Mouse (Mus musculus) layer of hippocampus, postnatal 36 days (tissue): ENCODE results near the gene Mllt10. TPM values are rescaled to one million over a fixed set of nuclear protein-coding genes. Genes with fewer than 3 reads are reported as not detected.

ENCODE experiments used
- DNase-seq, 2 experiments: peaks; one replicate each; pipeline ENCODE4 v3.0.0; 2022
- total RNA-seq, 2 experiments: library from RNA; stranded (reverse); gene quantifications; 2 replicates each; pipeline ENCODE4 v1.2.3; 2021

Mllt10 gene
- total RNA-seq, 2 experiments from 2014 or later: 53.7 to 57.7 TPM

DNA sequence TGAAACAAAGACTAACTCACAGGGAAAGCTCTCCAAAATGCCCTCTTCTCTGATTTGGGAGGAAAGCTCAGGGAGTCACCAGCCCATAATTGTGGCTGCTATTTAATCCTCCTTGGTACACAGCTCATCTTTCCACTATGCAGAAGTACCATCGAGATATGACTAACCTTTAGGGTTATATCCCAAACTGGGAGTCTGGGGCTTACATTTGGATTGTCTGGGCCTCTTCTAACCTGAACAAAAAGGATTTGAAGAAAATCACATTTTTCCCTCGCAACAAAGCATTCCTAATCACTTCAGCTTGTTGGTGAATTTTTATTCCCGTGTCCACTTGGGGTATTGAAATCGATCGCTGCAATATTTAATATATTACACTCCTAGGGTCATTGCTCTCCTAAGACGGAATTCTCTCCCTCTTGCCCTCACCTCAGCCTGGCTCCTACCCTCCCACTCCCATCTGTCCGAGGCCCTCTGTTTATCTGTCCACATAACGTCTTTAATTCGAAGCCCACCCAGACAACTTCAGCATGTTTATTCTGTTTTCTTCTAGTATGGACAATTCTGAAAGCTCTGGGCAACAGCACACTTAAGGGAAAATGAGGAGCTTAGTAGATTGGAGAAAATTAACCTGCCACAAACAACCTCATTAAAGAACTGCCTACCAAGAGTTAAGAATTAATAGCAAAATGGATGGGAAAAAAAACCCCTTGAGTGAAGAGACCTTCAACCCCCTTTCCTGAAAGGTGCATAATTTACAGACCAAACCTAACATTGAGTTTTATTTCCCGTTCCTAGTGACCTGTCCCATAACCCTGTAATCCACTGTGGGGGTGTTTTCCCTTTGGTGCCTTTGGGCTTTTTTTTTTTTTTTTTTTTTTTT lies 20.4 kb upstream of the Mllt10 start:
- no peak for DNase-seq

DNA sequence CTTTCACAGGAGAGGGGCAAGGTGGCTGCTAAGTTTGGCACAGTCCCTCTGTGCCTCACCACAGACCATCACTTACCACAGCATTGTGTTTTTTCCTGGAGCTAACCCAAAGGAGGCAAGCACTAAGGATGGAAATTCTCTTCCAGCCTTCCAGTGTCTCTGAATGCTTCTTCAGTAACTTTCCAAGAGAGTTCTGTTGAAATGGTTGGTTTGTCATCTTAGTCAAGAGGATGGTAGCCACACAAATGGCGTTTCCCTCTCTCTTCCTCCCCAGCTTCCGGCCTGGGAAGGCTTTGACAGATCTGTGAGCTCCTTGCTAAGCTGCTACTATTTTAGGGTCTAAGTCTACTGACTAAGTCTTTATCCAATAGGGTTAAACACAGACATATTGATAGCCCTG lies 17.5 kb upstream of the Mllt10 start, which contains the start of gene A930004D18Rik:
TSS of gene A930004D18Rik (minus strand) at position 247 of the 400 bp plus-strand sequence.
- no peak for DNase-seq

DNA sequence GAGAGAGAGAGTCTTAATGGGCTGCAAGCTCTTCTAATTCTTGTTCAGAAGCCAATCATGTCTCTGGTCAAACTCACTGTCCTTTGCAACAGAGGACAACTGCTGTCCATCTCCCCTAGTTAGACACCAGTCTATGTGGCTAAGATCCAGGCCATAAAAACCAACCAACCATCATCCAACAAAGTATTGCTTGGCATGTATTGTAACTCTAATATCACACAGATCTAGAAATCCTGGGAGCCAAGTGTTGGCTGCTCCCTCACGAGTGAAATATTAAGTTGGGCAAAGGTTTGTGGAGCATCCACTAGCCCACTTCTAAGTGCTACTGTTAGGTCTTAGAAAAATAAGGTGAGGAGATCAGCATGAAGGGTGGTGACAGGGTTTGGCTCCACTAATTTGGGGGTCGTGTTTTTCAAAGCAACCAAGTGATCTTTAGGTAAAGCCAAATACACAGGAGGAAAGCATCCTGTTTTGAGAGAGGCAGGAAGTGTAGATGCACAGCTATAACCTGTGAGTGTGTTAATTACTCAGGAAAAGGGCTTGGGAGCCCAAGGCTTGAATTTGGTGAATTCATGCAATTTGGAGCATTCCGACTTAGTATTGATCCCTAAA lies 16.8 kb upstream of the Mllt10 start:
- DNase-seq: no peak

DNA sequence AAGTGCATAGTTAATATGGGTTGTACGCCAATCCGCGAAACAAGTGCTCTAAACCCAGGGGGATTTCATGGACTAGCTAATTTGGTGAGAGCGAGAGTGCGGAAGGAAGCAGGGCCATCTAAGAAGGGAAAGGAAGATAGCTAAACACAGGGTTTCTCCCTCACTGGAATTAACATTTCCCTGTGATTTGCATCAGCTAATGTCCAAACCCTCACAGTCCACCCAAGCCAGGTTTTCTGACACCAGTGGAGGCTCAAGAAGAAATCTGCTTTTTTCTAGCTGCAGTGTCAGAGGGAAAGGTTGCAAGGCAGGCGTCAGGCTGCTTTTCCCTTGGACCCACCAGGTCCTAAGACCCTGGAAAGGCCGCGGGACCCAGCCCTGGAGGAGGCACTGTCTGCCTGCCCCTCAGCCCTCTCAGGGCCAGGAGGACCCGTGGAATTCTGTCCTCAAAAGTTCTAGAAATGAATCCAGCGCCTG lies 16.1 kb upstream of the Mllt10 start:
- no peak for DNase-seq

DNA sequence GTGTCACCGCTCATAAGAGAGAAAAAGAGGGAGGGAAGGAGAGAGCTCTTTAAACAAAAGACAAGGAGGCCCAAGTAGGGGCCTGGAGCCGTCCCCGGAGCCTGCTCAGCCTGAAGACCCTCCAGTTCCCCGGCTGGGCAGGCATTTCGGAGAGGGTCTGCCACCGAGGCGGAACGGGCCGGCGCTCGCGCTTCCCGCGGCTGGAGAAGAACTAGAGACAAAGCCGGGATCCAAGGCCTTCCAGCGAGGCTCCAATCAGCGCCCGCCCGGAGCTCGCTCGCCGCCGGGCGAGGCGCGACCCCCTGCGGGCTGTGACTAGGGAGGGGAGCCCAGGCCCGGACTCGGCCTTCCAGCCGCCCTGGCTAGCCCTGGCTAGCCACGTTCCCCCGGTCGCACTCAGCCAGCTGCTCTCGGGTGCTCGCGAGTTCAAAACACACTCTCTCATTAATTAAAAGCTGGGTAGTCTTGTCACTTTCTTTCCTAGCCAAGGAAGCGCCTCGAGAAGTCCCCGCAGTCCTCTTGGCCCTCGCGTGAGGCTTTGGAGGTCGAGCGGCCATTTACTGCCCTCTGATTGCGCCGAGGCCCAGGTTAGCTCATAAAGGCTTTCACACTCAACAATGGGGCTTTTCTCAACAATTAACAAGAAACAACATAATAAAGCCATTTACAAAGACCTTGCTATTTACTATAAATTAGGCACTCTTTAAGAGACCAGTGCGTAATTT lies 15.3 kb upstream of the Mllt10 start:
- no peak for DNase-seq

DNA sequence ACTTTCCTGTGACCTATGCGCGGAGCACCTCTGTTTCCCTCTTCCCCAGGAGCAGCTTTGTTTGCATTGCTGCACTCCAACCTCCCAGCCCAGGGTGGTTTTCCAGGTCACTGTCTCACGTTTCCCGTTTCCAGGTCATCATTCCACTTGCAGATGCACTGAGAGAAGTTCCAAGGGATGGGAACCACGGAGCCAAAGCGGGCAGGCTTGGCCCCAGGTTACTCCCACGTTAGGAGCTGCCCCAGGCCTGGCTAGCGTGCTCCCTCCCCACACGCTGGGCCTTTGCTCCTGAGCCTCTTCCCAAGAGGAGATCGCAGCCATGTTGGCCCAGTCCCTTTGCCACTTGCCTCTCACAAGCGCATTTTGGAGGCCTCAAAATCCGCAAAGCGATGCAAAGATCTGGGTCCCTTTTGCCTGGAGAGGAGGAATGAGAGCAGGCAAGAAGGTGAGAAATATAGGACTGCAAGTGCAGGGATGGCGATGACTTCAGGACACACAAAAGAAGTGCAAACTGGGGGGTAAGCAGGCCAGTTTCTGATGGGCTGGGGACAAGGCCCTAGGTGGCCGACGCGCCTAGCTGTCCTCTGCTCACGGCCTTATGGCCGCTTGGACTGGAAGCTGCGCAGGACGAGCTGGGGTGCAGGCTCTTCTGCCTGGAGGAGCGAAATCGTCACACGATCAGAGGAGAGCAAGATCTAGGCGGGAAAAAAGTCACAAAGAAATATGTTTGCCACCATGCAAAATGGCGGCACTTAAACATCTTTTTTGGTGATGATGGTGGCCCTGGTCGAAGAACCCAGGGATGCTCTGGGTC lies 14.5 kb upstream of the Mllt10 start:
- no peak for DNase-seq

DNA sequence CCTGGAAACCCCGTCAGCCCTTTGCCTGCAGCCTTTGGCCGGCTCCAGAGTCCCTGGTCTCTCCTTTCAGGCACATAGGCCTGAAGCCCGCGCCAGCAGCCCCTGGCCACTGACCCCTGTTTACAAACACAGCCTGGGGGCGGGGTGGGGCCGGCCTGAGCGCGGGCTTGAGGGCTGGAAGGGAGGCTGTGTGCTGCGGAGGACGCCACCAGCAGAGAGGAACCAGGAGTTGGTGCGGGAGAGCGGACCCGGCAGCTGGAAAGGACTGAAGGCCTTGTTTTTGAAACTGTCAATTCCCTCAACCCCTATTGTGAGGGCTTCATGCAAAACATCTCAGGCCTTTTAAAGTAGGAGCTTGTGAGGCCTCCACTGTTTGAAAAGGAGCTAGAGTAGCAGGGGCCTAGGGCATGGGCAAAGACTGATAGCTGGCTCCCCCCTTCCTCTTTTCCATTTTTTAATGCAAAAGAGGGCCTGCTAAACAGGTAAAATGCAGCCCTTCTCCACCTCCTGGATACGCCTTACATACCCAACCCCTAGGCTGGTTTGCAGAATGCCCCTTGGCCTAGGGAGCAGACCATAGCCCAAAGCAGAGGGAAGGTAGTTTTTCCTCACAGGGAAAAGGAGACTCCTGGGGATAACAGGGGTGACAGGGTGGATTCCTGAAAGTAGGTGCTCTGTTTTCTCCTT lies 13.7 kb upstream of the Mllt10 start:
- DNase-seq: no peak

DNA sequence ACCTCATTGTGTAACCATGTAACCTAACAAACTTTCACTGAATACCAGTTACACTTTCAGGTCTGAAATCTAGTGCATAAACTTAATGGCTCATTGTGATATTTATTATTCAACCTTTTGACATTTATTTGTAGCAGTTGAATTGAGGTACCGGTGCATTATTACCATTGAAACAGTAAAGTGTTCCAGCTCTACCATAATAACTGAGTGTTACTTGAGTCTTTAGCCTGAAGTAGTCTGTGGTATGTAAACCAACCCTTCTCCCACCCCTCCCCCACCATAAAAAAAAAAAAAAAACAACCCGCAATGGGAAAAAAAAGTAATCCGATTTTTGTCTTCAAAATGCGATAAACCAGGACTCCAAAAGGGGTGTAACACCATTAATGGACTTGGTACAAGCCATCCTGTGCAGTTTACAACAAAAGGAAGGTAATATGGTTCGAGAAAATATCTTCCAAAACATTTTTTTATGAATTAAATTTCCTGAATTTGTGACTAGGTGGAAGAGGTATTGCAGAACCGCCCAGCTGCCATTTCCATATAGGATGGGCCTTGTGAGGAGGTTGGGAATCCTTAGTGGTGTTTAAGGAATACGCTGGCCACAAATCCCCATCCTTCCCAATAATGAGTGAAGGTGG lies 9.8 kb upstream of the Mllt10 start:
- no peak for DNase-seq

DNA sequence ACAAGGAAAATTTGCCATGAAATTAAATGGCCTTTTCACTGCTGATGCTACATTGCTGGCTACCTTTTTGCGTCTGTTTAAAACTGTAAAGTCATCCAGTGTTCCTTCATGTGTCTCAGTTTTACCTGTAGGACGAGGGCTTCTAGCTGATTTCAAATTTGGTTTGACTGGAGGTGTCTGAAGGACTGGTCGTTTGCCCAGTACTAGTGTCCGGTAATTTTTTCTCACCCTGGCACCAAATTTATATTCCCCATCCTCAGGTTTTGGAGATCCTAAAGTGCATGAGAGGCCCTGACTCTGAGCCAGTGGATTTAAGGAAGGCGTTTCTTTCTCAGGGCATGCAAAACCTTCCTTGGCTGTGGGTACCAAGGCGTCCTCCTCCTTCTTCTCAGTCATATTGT lies 9.3 kb upstream of the Mllt10 start:
- DNase-seq: no peak

DNA sequence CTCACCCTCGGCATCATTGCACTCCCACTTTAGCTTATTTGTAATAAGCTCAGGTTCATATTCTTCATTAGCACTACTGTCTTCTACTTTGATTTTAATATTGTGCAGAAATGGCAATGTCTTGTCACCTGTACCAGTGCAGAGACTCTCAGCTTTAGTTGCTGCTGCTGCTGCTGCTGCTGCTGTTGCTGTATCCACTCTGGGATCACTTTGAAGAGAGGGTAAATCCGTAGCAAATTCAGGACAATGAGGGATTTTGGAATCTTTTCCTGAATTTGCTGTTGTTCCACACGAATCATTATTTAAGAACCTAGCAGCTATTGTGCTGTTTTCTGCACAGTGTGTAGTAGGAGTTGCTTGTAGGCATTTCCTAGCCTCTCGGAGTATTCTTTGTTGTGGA lies 8.9 kb upstream of the Mllt10 start:
- DNase-seq: no peak

DNA sequence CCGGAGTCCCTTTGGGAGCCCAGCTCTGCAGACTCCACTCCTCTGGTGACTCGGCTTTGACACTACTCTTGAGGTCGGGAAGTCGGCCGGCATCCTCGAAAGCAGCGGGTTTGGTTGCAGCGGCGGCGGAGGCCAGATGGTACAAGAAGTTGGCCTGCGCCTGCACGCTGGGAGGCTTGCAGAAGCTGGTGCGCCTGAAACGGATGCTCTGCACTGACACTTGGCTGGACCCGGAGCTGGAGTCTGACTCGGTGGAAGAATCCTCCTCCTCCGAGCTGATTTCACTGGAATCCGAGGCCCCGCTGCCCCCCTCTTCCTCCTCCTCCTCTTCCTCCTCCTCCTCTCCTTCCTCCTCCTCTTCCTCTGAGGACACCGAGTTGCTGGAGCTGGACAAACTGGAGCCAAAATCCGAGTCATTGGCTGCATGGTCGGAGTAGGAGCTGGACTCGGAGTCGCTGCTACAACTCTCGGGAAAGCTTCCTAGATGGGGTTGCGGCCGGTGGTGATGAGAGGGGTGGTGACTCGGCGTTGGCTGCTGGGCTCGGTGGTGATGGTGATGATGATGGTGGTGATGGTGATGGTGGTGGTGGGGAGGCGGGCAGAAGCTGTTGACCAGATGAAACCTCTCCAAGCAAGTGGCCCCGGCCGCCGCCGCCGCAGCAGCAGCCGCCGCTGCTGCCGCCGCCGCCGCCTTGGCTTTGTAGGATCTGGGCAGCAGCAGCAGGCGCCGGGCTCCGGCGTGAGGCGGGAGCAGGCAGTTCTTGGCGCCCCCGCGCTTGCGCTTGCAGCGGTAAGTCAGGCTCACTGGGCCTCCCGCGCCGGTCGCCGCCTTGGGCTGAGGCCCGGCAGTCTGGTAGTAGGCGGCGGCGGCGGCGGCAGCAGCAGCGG lies 8.0 kb upstream of the Mllt10 start:
- peak; percentile 73 for DNase-seq

DNA sequence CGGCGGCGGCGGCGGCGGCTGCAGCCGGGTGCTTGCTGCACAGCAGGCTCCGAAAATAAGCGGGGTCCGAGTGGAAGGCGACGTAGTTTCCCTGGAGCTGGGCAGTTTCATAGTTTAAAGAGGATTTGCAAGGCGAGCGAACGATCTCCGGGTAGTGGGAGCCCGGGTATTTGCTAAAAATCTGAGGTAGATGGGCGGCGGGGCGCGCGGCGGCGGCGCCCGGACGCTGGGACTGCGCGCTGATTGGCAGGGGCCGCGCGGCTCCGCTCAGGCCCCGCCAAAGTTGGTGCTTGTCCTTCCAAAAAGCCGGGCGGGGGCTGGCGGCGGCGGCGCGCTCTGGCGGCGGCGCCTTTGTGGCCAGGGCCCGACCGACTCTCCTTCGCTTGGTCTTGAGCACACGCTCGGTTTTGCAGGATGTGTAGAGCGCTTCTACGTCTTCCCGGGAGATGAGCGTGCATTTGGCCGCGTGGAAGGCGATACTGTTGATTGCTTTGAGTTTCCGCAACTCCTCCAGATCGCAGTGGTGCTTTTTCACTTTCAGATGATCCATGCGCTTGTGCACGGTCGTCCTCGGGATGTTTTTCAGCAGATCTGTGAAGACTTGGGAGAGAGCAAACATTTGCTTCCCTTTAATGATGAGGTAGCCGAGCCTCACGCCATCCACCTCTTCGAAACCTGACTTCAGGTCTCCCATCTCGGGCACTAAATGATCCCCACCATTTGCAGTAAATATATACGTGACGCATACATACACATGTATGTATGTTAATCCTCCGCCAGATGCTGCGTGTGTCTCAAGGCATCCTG lies 7.2 kb upstream of the Mllt10 start:
- peak; percentile 75 to 78 for DNase-seq

DNA sequence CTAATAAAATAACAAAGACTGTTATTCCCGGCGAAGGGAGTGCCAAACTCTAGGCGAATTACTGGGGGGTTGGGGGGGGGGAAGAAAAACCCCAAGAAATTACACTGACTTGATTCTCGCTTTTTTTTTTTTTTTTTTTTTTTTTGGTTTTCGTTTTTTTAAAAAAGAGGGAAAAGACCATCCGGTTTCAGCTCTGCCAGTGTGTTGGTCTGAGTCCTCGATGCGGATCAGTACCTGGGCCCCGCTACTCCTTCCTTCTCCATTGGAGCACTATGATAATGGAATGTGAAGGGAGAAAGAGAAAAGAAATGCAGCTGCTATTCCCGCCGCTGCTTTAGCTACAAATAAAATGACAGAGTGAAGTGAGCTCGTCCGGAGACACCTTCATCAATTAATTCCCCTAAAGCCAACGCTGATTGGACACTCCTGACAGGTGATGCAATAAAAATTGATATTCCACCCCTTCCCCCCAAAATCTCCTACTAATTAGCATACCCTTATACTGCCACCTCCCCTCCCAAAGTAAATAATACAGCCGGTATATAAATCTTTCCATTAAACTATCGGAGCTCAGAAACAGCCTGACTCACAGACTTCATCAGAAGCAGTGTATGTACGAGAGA lies 6.5 kb upstream of the Mllt10 start, which contains the start of gene Skida1:
TSS of gene Skida1 (minus strand) at position 599 of the 623 bp plus-strand sequence.
- no peak for DNase-seq

DNA sequence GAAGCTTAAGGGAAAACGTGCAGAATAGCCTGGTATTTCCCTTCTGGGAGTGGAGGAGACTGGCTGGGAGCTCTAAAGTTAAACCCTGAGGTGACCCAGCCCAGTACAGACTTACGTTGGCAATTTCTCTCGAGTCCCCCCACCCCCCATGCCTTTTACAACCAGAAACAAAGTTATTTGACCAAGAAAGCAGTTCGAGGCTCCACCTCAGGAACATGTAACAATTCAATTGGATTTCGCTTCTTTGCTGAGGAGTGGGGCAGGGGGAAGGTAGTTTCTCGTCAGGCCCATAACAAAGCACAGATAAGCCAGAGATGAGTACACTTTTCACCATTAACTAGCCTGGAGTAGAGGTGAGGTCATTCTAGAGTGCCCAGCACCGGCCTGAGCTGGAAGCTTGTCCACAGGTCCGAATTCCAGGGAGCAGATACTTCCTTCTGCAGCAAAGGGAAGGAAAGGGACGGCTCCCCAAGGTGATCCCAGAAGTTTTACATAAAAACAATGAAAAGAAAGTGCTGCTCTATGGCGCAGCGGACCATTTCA lies 5.7 kb upstream of the Mllt10 start:
- no peak for DNase-seq

DNA sequence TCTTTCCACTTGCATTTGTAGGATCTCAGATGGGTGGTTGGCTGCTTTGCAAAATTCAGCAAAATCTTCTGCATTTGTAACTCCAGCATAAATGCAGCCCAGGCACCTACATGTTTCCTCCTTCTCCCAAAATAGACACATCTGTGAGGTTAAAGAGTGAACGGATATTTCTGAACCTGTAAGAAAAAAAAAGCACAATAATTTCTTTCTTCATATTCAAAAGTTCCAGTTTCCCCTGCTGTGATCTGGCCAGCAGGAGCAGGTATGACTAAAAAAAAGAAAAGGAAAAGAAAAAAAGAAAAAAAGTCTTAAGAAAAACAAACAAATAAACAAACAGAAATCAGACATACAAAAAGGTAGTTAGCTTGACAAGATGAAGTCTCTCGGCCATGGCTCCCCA lies 5.0 kb upstream of the Mllt10 start:
- DNase-seq: no peak

DNA sequence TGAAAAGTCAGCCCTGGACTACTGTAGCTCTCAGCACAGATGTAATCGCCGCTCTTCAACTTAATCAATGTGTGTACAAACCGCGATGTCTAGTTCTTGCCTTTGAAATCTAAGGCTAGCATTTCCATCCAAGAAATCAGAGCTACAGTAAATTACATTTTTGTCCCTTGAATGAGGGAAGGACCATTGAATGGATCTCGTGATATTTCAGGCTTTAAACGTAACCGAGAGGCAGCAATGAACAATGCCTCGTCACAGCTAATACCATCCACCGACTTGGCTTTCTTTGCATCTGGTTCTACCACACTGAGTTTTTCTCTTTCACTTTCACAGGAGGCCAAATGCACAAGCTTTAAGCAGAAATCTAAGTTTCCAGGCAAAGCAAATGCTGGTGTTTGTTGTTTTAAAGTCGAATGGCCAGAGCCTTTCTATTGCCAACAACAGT lies 4.5 kb upstream of the Mllt10 start:
- DNase-seq: no peak

DNA sequence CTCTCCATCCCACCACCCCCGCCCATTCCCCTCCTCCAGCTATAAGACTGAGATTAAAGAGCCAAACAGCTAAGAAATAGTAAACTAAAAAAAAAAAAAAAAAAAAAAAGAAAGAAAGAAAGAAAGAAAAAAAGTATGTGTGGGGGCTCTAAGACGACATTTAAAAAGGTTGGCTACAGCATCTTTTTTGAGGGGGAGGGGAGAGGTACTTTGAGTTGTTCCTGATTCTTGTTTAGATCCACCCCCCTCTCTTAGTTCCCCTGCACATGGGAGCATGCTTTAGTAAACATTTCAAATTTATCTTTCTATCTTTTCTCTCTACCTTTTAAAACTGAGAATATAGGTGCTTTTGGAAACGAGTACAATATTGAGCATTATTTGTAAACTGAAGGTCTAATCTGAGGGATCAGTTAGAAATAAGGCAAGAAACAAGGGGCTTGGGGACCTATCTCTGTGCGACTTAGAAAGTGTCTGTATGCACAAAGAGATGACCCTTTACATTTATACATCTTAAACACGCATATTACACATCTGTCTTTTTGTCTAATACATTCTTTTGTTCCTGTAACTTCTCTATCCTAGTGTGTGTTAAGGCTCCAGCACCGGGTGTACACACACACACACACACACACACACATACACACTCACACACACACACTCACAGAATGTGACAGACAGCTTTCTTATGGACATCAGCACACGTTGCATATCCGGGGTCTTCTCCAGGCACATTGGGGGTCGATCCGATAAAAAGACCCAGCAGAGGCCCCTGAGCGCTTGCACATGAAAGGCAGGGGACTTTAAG lies 3.8 kb upstream of the Mllt10 start:
- no peak for DNase-seq
